16 mouse cellular contexts compared by ENCODE assay signal in genomic region chr12:74745051-74745450, GRCm38 (mm10).
DNase-seq lines count a peak whose midpoint lies in the region.
"Had no signal": no experiment of that assay in that cellular context is flagged by ENCODE, and none has a peak within 500 bp of the region (broad histone marks: within the 10 kb centered on the region; RNA-seq: fewer than 3 reads in every experiment).

No protein-coding gene starts in this region.

- intact Hi-C loops in left cerebral cortex, postnatal 10 days (cut with DNase I), result no loop called here

- DNase-seq in frontal cortex, adult 2 months (ENCODE audit: extremely low spot score in 1 of 2, low spot score in 1 of 2), result peak; percentile 4 to 53
- no peak for DNase-seq in frontal cortex, postnatal 14 days (ENCODE audit: low spot score in 2 of 2)
- peak; percentile 3 for DNase-seq in left cerebral cortex, adult 11 months (ENCODE audit: low spot score)
- no peak for DNase-seq in left cerebral cortex, postnatal 10 days (ENCODE audit: extremely low spot score in 1 of 2, low spot score in 2 of 2)
- peak; percentile 4 to 36 for DNase-seq in right cerebral cortex, adult 2 months (ENCODE audit: low spot score in 2 of 2)
- DNase-seq in right cerebral cortex, postnatal 14 days, result no peak
- peak; percentile 55 for DNase-seq in telencephalon, adult 2 months (ENCODE audit: low read depth, low spot score)
- DNase-seq in cerebellum, adult 9-10 months, result no peak
- DNase-seq: adrenal gland, postnatal 10 days; cerebellum, adult 11-12 months; cerebellum, adult 9-11 months; cerebellum, postnatal 36 days; gastrocnemius, adult 2 months; gastrocnemius, postnatal 25 days; heart, adult 11 months; heart, postnatal 36 days had no signal

Comparison
In these comparisons a context has a peak if more than half of its experiments do, and no peak if none do; other contexts are left out.
1. DNase-seq: peak in frontal cortex, adult 2 months (2 of 2), left cerebral cortex, adult 11 months (single experiment), right cerebral cortex, adult 2 months (2 of 2) and telencephalon, adult 2 months (single experiment); none in frontal cortex, postnatal 14 days (0 of 2), left cerebral cortex, postnatal 10 days (0 of 2), right cerebral cortex, postnatal 14 days (single experiment) and cerebellum, adult 9-10 months (single experiment).